Mouse (Mus musculus) gastrocnemius, postnatal 36 days (tissue): Measurements from ENCODE around the gene Saa2. TPM values are rescaled to one million over a fixed set of nuclear protein-coding genes. Genes with fewer than 3 reads are reported as not detected.
A peak's percentile ranks its signal among the peaks of the same experiment; 100 is the strongest.
"Not testable (repeated sequence)": the region's sequence is repeated elsewhere in the genome, so short reads cannot be mapped to it uniquely, and the experiment has no call there.

Experiments used
- DNase-seq, 2 experiments: peaks; one replicate each; pipeline ENCODE4 v3.0.0; 2022
- intact Hi-C: fragments of 180-260 bp; cut with DNase I; formaldehyde crosslinking; loops from one replicate; pipeline ENCODE4 v1.15.1; 2025
- long read RNA-seq, 2 experiments: library from polyadenylated mRNA; stranded (forward); transcript quantifications; one replicate each; pipeline ENCODE4 v2.0.0; 2021
- total RNA-seq, 2 experiments: library from RNA; stranded (reverse); gene quantifications; 2 replicates each; pipeline ENCODE4 v1.2.3; 2021

Saa2 gene
- total RNA-seq: not detected
- long read RNA-seq, experiment 1: 0 reads
- long read RNA-seq, experiment 2: 0 reads

DNA sequence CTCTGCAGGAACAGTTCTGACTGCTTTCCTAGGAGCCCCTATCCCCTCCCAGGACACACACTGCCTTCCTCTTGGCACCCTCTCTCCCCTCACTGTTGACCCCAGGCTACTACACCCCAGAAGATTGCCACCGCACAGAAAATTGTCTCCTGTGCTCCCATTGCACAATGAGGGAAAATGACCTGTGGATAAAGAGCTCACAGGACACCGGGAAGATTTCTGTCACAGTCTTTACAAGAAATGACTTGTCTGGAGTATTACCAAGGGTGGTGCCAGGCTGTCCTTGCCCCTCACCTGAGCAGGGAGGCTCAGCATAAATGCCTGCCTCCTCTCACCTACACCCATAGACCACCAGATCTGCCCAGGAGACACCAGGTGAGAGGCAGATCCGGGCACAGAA lies at the start of gene Saa2:
Gene Saa2, plus strand, starts transcription at position 301 of the 400 bp plus-strand sequence.
- DNase-seq: no peak
- intact Hi-C loops: no loop called here

- intact Hi-C loops: no loop called here
- peak; percentile 77 to 82 for DNase-seq
Measured at GRCm38 (mm10) chr7:46710390-46710844, 41.2 kb upstream of the Saa2 start, which contains the start of gene Saal1. Gene Saal1 (minus strand): TSS chr7:46710680.

DNA sequence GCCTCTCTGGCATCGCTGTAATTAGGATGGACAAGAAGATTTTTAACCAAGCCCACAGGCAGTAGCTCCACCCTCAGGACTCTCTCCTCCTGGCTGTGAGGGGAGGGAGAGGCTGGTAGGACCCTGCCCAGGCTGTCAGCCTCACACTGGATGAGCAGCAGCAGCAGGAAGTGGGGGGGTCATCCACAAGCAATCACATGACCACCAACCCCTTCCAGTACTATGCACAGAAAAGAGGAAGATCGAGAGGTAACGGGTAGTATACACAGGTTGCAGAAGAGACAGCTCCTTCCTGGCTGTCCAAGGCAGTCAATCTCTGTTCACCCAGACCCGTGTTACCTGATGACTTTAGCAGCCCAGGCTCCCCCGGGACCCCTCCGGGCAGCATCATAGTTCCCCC lies 39.3 kb upstream of the Saa2 start:
- intact Hi-C loops: no loop called here
- DNase-seq: no peak

DNA sequence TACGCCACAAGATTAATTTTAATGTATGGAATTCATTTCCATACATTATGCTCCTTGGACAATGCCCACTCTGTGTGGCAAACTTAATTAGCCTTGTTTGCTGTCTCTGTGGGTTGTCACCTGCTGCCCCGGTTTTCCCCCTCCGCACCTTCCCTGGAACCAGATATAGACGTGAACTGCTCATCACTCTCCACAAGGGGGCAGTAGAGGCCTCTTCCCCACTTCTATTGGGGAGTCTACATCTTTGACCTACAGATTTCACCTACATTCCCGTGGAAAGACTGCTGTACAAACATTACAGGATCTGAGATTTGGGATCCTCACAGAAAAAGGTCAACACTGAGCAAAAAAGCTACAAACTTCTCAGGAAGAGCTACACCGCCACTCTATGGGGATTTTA lies 37.1 kb upstream of the Saa2 start:
- peak; percentile 20 to 41 for DNase-seq
- intact Hi-C loops: no loop called here

DNA sequence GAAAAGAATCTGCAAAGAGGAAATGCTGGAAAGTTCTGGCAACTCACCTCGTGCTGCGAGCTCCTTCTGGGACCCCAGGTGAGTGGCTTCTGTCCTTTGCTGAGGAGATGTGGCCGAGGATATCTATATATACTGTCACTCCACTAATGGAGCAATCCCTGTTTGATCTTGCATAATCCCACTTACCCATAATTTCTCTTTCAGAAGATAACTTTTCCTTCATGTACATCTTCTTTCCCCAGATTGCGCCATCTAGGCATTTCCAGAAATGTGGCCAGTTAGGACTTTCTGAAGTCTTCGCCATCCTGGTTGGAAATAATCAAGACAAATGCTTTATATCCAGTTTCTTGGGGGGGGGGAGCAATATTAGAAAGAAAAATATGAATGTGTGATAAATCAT lies 36.0 kb upstream of the Saa2 start, which contains the start of gene Saa3:
Gene Saa3, minus strand, starts transcription at position 101 of the 400 bp plus-strand sequence.
- intact Hi-C loops: no loop called here
- no peak for DNase-seq

DNA sequence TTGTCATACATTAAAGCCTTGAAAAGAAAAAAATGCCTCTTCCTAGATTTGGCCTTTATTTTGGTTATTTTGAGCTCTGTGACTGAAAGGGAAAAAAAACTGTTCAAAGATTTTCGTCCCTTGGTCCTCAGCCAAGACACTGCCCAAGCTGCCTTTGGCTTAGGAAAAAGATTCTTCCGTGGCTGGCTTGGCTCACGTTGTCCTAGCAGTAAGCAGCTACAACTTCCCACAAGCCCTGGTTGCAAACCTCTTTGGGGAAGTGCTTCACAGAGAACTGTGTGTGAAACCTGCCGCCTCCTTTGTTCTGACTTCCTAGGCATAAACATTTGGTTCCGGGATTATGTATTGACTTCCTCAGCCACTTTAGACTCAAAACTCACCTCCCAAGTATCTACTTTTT lies 34.7 kb upstream of the Saa2 start:
- intact Hi-C loops: loop anchor here (2.0 kb wide), 1 partner anchor 52 kb away; no protein-coding TSS in a partner anchor
- peak in 1 of 2 experiments; percentile 12 for DNase-seq

GRCm38 (mm10) chr7:46718591-46719270 lies 32.9 kb upstream of the Saa2 start:
- DNase-seq: no peak
- intact Hi-C loops: no loop called here

- intact Hi-C loops: no loop called here
- DNase-seq: peak in 1 of 2 experiments; percentile 43
Measured at GRCm38 (mm10) chr7:46719526-46719925, 32.1 kb upstream of the Saa2 start.

GRCm38 (mm10) chr7:46720460-46720859 lies 31.1 kb upstream of the Saa2 start:
- no peak for DNase-seq
- intact Hi-C loops: no loop called here

DNA sequence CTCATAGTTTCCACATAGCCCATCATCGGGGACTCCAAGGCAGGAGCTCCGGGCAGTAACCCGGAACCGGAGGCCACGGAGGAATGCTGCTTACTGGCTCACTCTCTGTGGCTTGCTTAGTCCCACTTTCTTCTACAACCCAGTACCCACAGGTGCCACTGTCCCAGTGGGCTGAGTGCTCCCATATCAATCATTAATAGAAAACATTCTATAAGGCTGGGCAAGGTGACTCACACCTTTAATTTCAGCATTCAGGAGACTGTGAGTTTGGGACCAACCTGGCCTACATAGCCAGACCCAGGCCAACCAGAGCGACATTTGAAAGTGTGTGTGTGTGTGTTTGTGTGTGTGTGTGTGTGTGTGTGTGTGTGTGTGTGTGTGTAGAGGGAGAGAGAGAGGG lies 28.2 kb upstream of the Saa2 start:
- DNase-seq: no peak
- intact Hi-C loops: no loop called here

DNA sequence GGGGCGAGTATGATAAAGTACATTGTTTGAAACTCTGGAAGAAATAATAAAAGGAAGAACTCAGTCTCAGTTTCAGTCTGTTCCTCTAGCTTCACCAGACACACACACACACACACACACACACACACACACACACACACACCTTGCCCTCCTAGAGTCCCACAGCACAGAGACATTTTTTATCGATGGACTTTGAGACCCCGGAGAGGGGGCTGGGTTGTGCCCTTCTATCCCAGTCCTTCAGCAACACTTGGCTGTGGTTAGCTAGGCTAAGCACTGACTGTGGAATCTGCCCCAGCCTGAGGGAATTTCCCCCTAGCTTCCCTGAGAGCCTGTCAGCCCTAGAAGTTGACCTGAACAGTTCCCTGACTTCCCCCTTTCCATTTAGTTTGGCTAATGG lies 27.7 kb upstream of the Saa2 start:
- DNase-seq: no peak
- intact Hi-C loops: no loop called here

DNA sequence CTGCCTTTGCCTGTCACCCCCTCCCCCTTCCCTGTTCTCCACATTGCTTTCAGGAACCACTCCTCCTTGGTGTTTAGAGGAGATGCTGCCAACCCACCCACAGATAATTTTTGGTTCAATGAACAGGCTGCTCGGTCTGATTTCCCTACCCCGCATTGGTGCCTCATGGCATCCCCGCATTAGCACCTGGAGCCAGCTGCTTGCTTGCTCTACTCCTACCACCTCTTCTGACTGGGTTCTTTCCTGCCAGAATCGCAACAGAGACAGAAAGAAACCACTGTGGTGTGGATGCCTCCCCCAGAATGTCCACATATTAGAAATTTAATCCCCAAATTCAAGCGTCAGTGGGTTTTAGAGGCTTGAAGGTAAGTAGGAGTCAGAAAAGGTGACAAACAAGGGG lies 27.2 kb upstream of the Saa2 start:
- no peak for DNase-seq
- intact Hi-C loops: no loop called here

DNA sequence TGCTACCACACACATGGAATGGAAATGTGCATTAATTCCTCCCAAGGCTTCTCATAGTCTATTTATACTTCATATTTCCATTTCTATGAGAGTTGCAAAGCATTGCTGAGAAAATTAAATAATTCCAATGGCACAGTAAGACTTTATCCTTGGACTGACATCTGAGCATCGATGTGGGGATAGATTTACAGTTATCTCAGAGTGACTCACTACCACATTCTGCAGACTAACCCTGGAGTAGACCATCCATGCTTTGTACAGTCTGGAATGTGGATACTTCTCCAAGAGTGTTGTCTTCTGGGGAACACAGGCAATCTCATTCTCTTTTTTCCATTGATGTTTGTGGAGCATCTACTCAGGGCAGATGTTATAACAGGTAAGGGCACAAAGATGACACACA lies 24.0 kb upstream of the Saa2 start:
- no peak for DNase-seq
- intact Hi-C loops: no loop called here

- no peak for DNase-seq
- intact Hi-C loops: no loop called here
Measured at GRCm38 (mm10) chr7:46732458-46732857, 19.1 kb upstream of the Saa2 start, which contains the start of gene Saa4. Gene Saa4 (minus strand): TSS chr7:46732603.

DNA sequence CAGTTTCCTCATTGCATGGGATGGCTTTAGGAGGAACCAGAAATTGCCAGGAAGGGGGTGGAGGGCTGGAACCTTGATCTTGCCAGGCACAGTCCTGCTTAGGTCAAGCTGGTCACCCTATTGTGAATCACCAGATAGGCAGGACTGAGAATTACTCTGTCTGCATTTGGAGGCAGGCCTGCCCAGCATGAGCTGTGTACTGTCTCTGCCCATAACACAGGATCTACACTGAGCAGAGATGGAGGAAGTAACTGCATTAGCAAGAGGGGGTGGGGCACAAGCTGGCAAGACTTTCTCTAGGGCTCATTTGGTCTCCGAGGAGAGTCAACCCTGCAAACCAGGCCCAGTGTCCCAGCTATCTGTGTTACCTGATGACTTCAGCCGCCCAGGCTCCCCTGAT lies 16.6 kb upstream of the Saa2 start:
- no peak for DNase-seq
- intact Hi-C loops: loop anchor here (1.0 kb wide), 1 partner anchor 10 kb away; no protein-coding TSS in a partner anchor

DNA sequence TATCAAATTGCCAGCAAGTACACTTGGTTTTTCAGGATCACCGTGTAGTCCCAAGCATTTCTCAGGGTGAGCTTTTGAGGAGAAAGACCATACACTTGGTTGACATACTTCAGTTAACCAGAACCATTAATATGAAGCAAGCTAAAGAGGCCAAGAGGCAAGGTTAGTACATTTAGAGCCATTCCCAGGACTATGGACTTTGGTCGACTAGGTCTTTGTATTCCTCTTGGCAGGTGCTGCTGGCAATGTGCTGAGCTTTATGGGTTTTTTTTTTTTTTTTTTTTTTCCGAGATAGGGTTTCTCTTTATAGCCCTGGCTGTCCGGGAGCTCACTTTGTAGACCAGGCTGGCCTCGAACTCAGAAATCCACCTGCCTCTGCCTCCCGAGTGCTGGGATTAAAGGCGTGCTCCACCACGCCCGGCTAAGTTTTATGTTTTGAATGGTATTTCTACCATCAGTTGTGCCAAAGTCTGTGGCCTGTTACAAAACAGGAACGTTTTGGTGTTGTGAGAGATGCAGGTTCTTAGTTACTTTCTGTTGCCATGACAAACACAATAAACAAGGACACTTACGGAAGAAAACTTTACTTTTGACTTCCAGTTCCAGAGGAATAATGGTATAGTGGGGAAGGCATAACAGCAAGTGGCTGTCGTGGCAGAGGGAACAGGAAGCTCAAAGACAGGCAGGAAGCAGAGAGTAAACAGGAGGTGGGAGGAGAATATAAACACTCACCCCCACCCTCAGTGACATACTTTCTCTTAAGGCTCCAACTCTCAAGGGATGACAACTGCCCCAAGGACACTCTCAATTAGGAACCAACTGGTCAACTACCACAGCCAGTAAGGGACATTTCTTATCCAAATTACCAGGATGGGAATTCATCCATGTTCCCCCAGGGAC lies 12.8 kb upstream of the Saa2 start:
- DNase-seq: no peak
- intact Hi-C loops: no loop called here

DNA sequence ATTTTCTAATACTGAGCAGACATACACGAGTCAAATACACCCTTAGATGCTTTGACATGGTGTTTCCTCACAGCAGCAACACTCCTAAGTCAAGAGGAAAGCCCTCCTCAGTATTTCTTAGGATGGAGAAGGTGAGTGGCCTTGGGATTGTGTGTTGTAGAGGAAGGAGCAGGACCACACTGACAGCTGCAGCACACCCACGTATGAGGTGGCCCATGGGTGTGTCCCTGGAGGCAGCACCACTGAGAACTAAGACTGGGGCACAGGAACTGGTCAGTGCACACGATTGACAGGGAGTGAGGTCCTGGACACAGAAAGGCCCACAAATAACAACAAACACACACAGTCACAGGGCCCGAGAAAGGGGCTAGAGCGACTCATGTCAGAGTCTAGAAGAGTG lies 11.5 kb upstream of the Saa2 start:
- DNase-seq, intact Hi-C loops: not testable (repeated sequence)

DNA sequence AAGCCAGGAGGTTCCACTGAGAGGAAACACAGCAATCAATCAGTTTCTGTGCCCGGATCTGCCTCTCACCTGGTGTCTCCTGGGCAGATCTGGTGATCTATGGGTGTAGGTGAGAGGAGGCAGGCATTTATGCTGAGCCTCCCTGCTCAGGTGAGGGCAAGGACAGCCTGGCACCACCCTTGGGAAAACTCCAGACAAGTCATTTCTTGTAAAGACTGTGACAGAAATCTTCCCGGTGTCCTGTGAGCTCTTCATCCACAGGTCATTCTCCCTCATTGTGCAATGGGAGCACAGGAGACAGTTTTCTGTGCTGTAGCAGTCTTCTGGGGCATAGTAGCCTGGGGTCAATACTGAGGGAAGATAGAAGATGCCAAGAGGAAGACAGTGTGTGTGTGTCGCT lies 8.7 kb upstream of the Saa2 start, which contains the start of gene Saa1:
Gene Saa1, minus strand, starts transcription at position 101 of the 400 bp plus-strand sequence.
- intact Hi-C loops, DNase-seq: not testable (repeated sequence)

- DNase-seq: no peak
- intact Hi-C loops: loop anchor here (1.0 kb wide), 1 partner anchor 12 kb away; no protein-coding TSS in a partner anchor
Measured at GRCm38 (mm10) chr7:46745816-46746215, 5.8 kb upstream of the Saa2 start.

DNA sequence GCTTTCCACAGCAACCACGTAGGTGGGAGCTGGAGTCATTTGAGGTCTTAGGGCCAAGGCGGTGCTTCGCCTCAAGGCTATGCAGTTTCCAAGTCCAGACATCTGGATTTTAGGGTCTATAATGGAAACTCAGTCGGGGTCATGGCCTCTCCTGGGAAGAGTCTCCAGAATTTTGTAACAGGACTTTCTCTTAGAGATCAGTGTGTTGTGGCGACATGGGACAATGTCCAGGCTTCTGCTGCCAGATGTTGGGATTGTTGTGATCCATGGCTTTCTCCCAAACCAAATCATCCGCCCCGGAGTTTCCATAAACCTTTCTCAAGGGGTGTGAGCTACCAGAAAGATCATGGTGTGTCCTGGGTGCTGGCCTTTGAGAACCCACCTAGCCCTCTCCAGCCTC lies 5.2 kb upstream of the Saa2 start:
- intact Hi-C loops: no loop called here
- peak; percentile 21 to 37 for DNase-seq

- intact Hi-C loops: no loop called here
- no peak for DNase-seq
Measured at GRCm38 (mm10) chr7:46748459-46748858, 3.1 kb upstream of the Saa2 start.
